Comparison of ENCODE assay signal across 19 mouse cellular contexts in genomic region chr9:112215030-112215806, GRCm38 (mm10). TPM values are rescaled to one million over a fixed set of nuclear protein-coding genes. Genes with fewer than 3 reads are reported as not detected.
DNase-seq lines count a peak whose midpoint lies in the region; ATAC-seq lines count a peak whose summit lies in the region.
"Had no signal": no experiment of that assay in that cellular context is flagged by ENCODE, and none has a peak within 500 bp of the region (broad histone marks: within the 10 kb centered on the region; RNA-seq: fewer than 3 reads in every experiment).

No protein-coding gene starts in this region.

- no peak overlapping the region for H3K4me2 ChIP-seq in forebrain, embryonic 14.5 days (ENCODE audit: low read length)
- no peak overlapping the region for H3K4me2 ChIP-seq in forebrain, embryonic 12.5 days
- H3K4me2 ChIP-seq in limb, embryonic 11.5 days (ENCODE audit: low read depth, severe bottlenecking) = no peak overlapping the region
- H3K4me2 ChIP-seq in forebrain, embryonic 16.5 days (ENCODE audit: low read length) = no peak overlapping the region
- H3K4me2 ChIP-seq: hindbrain, embryonic 14.5 days; intestine, embryonic 15.5 days; kidney, embryonic 15.5 days; limb, embryonic 15.5 days had no signal

- no peak overlapping the region for H3K27ac ChIP-seq in forebrain, embryonic 14.5 days (ENCODE audit: low read depth, low read length)
- no peak overlapping the region for H3K27ac ChIP-seq in forebrain, embryonic 12.5 days
- H3K27ac ChIP-seq in limb, embryonic 11.5 days (replicated peaks; ENCODE audit: low read depth, low read length) = no peak overlapping the region
- H3K27ac ChIP-seq in limb, embryonic 10.5 days = no peak overlapping the region
- H3K27ac ChIP-seq in forebrain, embryonic 16.5 days (ENCODE audit: low read length) = no peak overlapping the region
- H3K27ac ChIP-seq: hindbrain, embryonic 14.5 days; intestine, embryonic 15.5 days; kidney, embryonic 15.5 days; limb, embryonic 15.5 days had no signal

- no peaks in the 10 kb centered on the region for H3K4me1 ChIP-seq in forebrain, embryonic 14.5 days (ENCODE audit: control insufficient read depth, insufficient read depth, low read length)
- no peaks in the 10 kb centered on the region for H3K4me1 ChIP-seq in forebrain, embryonic 12.5 days
- H3K4me1 ChIP-seq in limb, embryonic 11.5 days (ENCODE audit: control insufficient read depth, insufficient read depth, low read length) = no peaks in the 10 kb centered on the region
- H3K4me1 ChIP-seq in limb, embryonic 10.5 days = peaks cover 13% of the 10 kb centered on the region
- peaks cover 2% of the 10 kb centered on the region; the same call in 1 of the 2 replicates for H3K4me1 ChIP-seq in forebrain, embryonic 16.5 days (replicated peaks; ENCODE audit: control insufficient read depth, insufficient read depth, low read length)
- H3K4me1 ChIP-seq: intestine, embryonic 15.5 days; kidney, embryonic 15.5 days had no signal

- no peaks in the 10 kb centered on the region for H3K9me3 ChIP-seq in forebrain, embryonic 14.5 days (replicated peaks; ENCODE audit: control insufficient read depth, low read length)
- H3K9me3 ChIP-seq in forebrain, embryonic 12.5 days = no peaks in the 10 kb centered on the region
- H3K9me3 ChIP-seq in limb, embryonic 11.5 days (ENCODE audit: control insufficient read depth, low read length) = no peaks in the 10 kb centered on the region
- H3K9me3 ChIP-seq in limb, embryonic 10.5 days (replicated peaks) = no peaks in the 10 kb centered on the region
- H3K9me3 ChIP-seq in forebrain, embryonic 16.5 days (ENCODE audit: control insufficient read depth, low read length) = no peaks in the 10 kb centered on the region
- H3K9me3 ChIP-seq: intestine, embryonic 15.5 days; kidney, embryonic 15.5 days; limb, embryonic 15.5 days had no signal

- H3K4me3 ChIP-seq in forebrain, embryonic 14.5 days (ENCODE audit: low read depth, low read length) = no peak overlapping the region
- H3K4me3 ChIP-seq in forebrain, embryonic 12.5 days (replicated peaks) = no peak overlapping the region
- H3K4me3 ChIP-seq in limb, embryonic 11.5 days (ENCODE audit: low read depth, low read length) = no peak overlapping the region
- no peak overlapping the region for H3K4me3 ChIP-seq in limb, embryonic 10.5 days
- no peak overlapping the region for H3K4me3 ChIP-seq in forebrain, embryonic 16.5 days (replicated peaks; ENCODE audit: low read length)
- H3K4me3 ChIP-seq: intestine, embryonic 15.5 days; kidney, embryonic 15.5 days; limb, embryonic 15.5 days had no signal

- 66% methylated on average over 10 of the region's 10 CpGs for WGBS in forebrain, embryonic 14.5 days
- WGBS in forebrain, embryonic 12.5 days = 75% methylated on average over 10 of the region's 10 CpGs
- 28% methylated on average over 10 of the region's 10 CpGs for WGBS in limb, embryonic 11.5 days
- 43% methylated on average over 10 of the region's 10 CpGs for WGBS in limb, embryonic 10.5 days
- 58% methylated on average over 10 of the region's 10 CpGs for WGBS in forebrain, embryonic 16.5 days

- no peak overlapping the region for H3K9ac ChIP-seq in forebrain, embryonic 14.5 days (ENCODE audit: low read length)
- no peak overlapping the region for H3K9ac ChIP-seq in forebrain, embryonic 12.5 days
- no peak overlapping the region for H3K9ac ChIP-seq in limb, embryonic 11.5 days (ENCODE audit: low read length)
- H3K9ac ChIP-seq in forebrain, embryonic 16.5 days (replicated peaks; ENCODE audit: low read depth, low read length) = no peak overlapping the region
- H3K9ac ChIP-seq: hindbrain, embryonic 14.5 days; intestine, embryonic 15.5 days; kidney, embryonic 15.5 days; limb, embryonic 15.5 days had no signal

- no peaks in the 10 kb centered on the region for H3K27me3 ChIP-seq in forebrain, embryonic 14.5 days (replicated peaks; ENCODE audit: control insufficient read depth, insufficient read depth, low read length)
- H3K27me3 ChIP-seq in forebrain, embryonic 12.5 days = no peaks in the 10 kb centered on the region
- no peaks in the 10 kb centered on the region for H3K27me3 ChIP-seq in limb, embryonic 11.5 days (ENCODE audit: control insufficient read depth, insufficient read depth, low read length)
- no peaks in the 10 kb centered on the region for H3K27me3 ChIP-seq in limb, embryonic 10.5 days (ENCODE audit: low read depth, poor library complexity, severe bottlenecking)
- no peaks in the 10 kb centered on the region for H3K27me3 ChIP-seq in forebrain, embryonic 16.5 days (replicated peaks; ENCODE audit: control insufficient read depth, insufficient read depth, low read length)
- H3K27me3 ChIP-seq: CH12.LX; intestine, embryonic 15.5 days; limb, embryonic 15.5 days had no signal

- peak; percentile 39 for DNase-seq in forebrain, embryonic 14.5 days (ENCODE audit: low spot score)
- DNase-seq in limb, embryonic 11.5 days (ENCODE audit: low spot score) = no peak
- DNase-seq in limb, embryonic 10.5 days (ENCODE audit: low spot score) = no peak
- DNase-seq in brain, adult 2 months (ENCODE audit: low read depth, low spot score) = peak; percentile 36
- DNase-seq in testis, postnatal 14 days (ENCODE audit: low spot score) = no peak
- DNase-seq: adrenal gland, adult 8-10 months; cerebellum, adult 2 months; heart, adult 18-20 months; lung, adult 18-20 months; spleen, adult 18-20 months had no signal

- ATAC-seq in forebrain, embryonic 14.5 days = peak; percentile 65
- ATAC-seq in forebrain, embryonic 12.5 days (ENCODE audit: low FRiP score) = no peak
- ATAC-seq in limb, embryonic 11.5 days (ENCODE audit: insufficient number of reproducible peaks, low FRiP score, low TSS enrichment, low read depth) = peak; percentile 11; the same call in 1 of the 2 replicates
- peak; percentile 79 for ATAC-seq in forebrain, embryonic 16.5 days
- no peak for ATAC-seq in megakaryocyte-erythroid progenitor cell, adult 5-6 weeks (replicated peaks; ENCODE audit: low FRiP score, low TSS enrichment, poor library complexity, severe bottlenecking)
- ATAC-seq: intestine, embryonic 15.5 days; midbrain, embryonic 16.5 days had no signal

- no peaks in the 10 kb centered on the region for H3K36me3 ChIP-seq in forebrain, embryonic 14.5 days (ENCODE audit: control insufficient read depth, insufficient read depth, low read length)
- no peaks in the 10 kb centered on the region for H3K36me3 ChIP-seq in forebrain, embryonic 12.5 days (replicated peaks)
- no peaks in the 10 kb centered on the region for H3K36me3 ChIP-seq in limb, embryonic 11.5 days (ENCODE audit: control insufficient read depth, insufficient read depth, low read length)
- no peaks in the 10 kb centered on the region for H3K36me3 ChIP-seq in limb, embryonic 10.5 days
- no peaks in the 10 kb centered on the region for H3K36me3 ChIP-seq in forebrain, embryonic 16.5 days (ENCODE audit: control insufficient read depth, insufficient read depth)
- H3K36me3 ChIP-seq: intestine, embryonic 15.5 days; kidney, embryonic 15.5 days; limb, embryonic 15.5 days had no signal

RNA-seq across cellular contexts. Expression of gene Arpp21, which starts 20.5 kb away (rescaled TPM):
- polyA plus RNA-seq in forebrain, embryonic 14.5 days (2014; fragmentation: Nextera tagmentation; extraction: Ambion mirVana) = 29.2 and 37.4 TPM in 2 replicates
- 8.3 and 10.4 TPM in 2 replicates for polyA plus RNA-seq in forebrain, embryonic 12.5 days (2016; fragmentation: Nextera tagmentation; extraction: Ambion mirVana)
- 2.4 and 4.7 TPM in 2 replicates for polyA plus RNA-seq in limb, embryonic 11.5 days (2014; fragmentation: Nextera tagmentation; extraction: Ambion mirVana)
- 0.48 and 1.2 TPM in 2 replicates for polyA plus RNA-seq in limb, embryonic 10.5 days (2016; fragmentation: Nextera tagmentation; extraction: Ambion mirVana)
- 81.2 and 115 TPM in 2 replicates for polyA plus RNA-seq in forebrain, embryonic 16.5 days (2015; fragmentation: Nextera tagmentation; extraction: Ambion mirVana)
- total RNA-seq in megakaryocyte-erythroid progenitor cell, adult 5-6 weeks (2014; fragmentation: Nextera tagmentation) = 1.9 and 6.6 TPM in 2 replicates
- total RNA-seq in megakaryocyte-erythroid progenitor cell, adult 5-6 weeks (2017) = 0.46 and 0.56 TPM in 2 replicates
- total RNA-seq: CH12.LX had no signal

Comparison
In these comparisons a context has a peak if more than half of its experiments do, and no peak if none do; other contexts are left out.
1. ATAC-seq: peak in forebrain, embryonic 14.5 days (single experiment), limb, embryonic 11.5 days (single experiment) and forebrain, embryonic 16.5 days (single experiment); none in forebrain, embryonic 12.5 days (single experiment) and megakaryocyte-erythroid progenitor cell, adult 5-6 weeks (single experiment).
2. DNase-seq: peak in forebrain, embryonic 14.5 days (single experiment) and brain, adult 2 months (single experiment); none in limb, embryonic 11.5 days (single experiment), limb, embryonic 10.5 days (single experiment) and testis, postnatal 14 days (single experiment).